Mouse (Mus musculus) CH12.LX (cell line): ENCODE results near the gene B4galt3. TPM values are rescaled to one million over a fixed set of nuclear protein-coding genes. Genes with fewer than 3 reads are reported as not detected.

Experiments
- DNase-seq: peaks from one replicate; pipeline ENCODE4 v3.0.0-alpha.2; 2013; ENCODE audit errors: extremely low read depth
- H3K27ac ChIP-seq: 2 replicates; pipeline ENCODE4 v1.5.1; 2012; ENCODE audit warnings: low read depth, mild to moderate bottlenecking, control low read depth, moderate library complexity; ENCODE audit not compliant: insufficient read depth
- H3K27me3 ChIP-seq: replicated peaks from 2 replicates; pipeline ENCODE3; 2012; ENCODE audit warnings: inconsistent platforms
- H3K36me3 ChIP-seq, 2 experiments: replicated peaks in 1 of 2; 2 replicates each; pipeline versions ENCODE3 to v1.6.1; 2012; ENCODE audit warnings: inconsistent platforms in 1 of 2, low read length in 1 of 2, mild to moderate bottlenecking in 1 of 2, mixed read lengths in 1 of 2, moderate library complexity in 1 of 2; ENCODE audit not compliant: control insufficient read depth in 1 of 2, insufficient read depth in 1 of 2
- H3K4me1 ChIP-seq, 2 experiments: 2 replicates each; pipeline ENCODE4 v1.6.1; 2012; ENCODE audit warnings: inconsistent platforms in 1 of 2, moderate library complexity in 1 of 2; ENCODE audit not compliant: insufficient read depth in 2 of 2, control insufficient read depth in 1 of 2
- H3K4me2 ChIP-seq: 2 replicates; pipeline ENCODE4 v1.6.1; 2012; ENCODE audit warnings: low read depth, mild to moderate bottlenecking, control low read depth; ENCODE audit not compliant: poor library complexity, insufficient read depth, severe bottlenecking
- H3K4me3 ChIP-seq, 3 experiments: fragments of 150-350 bp in 1 of 3; sonication (generic) in 1 of 3; replicated peaks in 1 of 3; 2 replicates each; pipeline versions ENCODE3 to v1.5.1; 2011 to 2012; ENCODE audit warnings: low read depth in 2 of 3, low read length in 2 of 3, mild to moderate bottlenecking in 2 of 3, moderate library complexity in 2 of 3, control low read depth in 1 of 3, improper control_type of control experiment in 1 of 3, inconsistent platforms in 1 of 3, mixed read lengths in 1 of 3; ENCODE audit not compliant: poor library complexity in 1 of 3
- H3K79me2 ChIP-seq: replicated peaks from 2 replicates; pipeline ENCODE4 v1.6.1; 2012; ENCODE audit warnings: mild to moderate bottlenecking, moderate library complexity; ENCODE audit not compliant: control insufficient read depth, poor library complexity, insufficient read depth, severe bottlenecking; ENCODE audit errors: extremely low read depth
- H3K9ac ChIP-seq: 2 replicates; pipeline ENCODE4 v1.6.1; 2012; ENCODE audit warnings: low read depth, mild to moderate bottlenecking, control low read depth, moderate library complexity; ENCODE audit not compliant: insufficient read depth
- H3K9me3 ChIP-seq: replicated peaks from 2 replicates; pipeline ENCODE3; 2012; ENCODE audit warnings: low read length, inconsistent platforms, mixed read lengths
- BHLHE40 ChIP-seq: IDR thresholded peaks from 2 replicates; pipeline ENCODE4 v1.6.1; 2011; ENCODE audit warnings: mild to moderate bottlenecking, low read depth, low read length, improper control_type of control experiment
- CHD2 ChIP-seq: IDR thresholded peaks from 2 replicates; pipeline ENCODE4 v1.6.1; 2011; ENCODE audit warnings: low read length, improper control_type of control experiment
- CTCF ChIP-seq, 2 experiments: IDR thresholded peaks in 1 of 2; conservative IDR thresholded peaks in 1 of 2; 2 replicates each; pipeline ENCODE4 v1.5.1; 2011 to 2012; ENCODE audit warnings: low read depth in 2 of 2, low read length in 2 of 2, improper control_type of control experiment in 1 of 2, inconsistent platforms in 1 of 2, mild to moderate bottlenecking in 1 of 2, moderate library complexity in 1 of 2
- E2F4 ChIP-seq: IDR thresholded peaks from 2 replicates; pipeline ENCODE4 v1.6.1; 2011; ENCODE audit warnings: low read depth, low read length, improper control_type of control experiment; ENCODE audit not compliant: insufficient replicate concordance
- ELF1 ChIP-seq: IDR thresholded peaks from 2 replicates; pipeline ENCODE4 v1.6.1; 2014; ENCODE audit warnings: low read depth, mild to moderate bottlenecking, inconsistent platforms, low read length, improper control_type of control experiment
- EP300 ChIP-seq: IDR thresholded peaks from 2 replicates; pipeline ENCODE4 v1.6.1; 2011; ENCODE audit warnings: low read length, improper control_type of control experiment
- ETS1 ChIP-seq: conservative IDR thresholded peaks from 2 replicates; pipeline ENCODE4 v1.6.1; 2012; ENCODE audit warnings: low read depth, mild to moderate bottlenecking, inconsistent platforms, low read length, improper control_type of control experiment, moderate library complexity
- GABPA ChIP-seq: IDR thresholded peaks from 2 replicates; pipeline ENCODE4 v1.6.1; 2012; ENCODE audit warnings: low read depth, low read length, improper control_type of control experiment, inconsistent platforms; ENCODE audit not compliant: insufficient replicate concordance
- IRF4 ChIP-seq: IDR thresholded peaks from 2 replicates; pipeline ENCODE4 v1.6.1; 2014; ENCODE audit warnings: low read depth, mild to moderate bottlenecking, inconsistent platforms, low read length, improper control_type of control experiment
- JUN ChIP-seq: IDR thresholded peaks from 2 replicates; pipeline ENCODE4 v1.6.1; 2011; ENCODE audit warnings: low read depth, mild to moderate bottlenecking, low read length, improper control_type of control experiment, moderate library complexity; ENCODE audit not compliant: insufficient read depth
- MXI1 ChIP-seq: IDR thresholded peaks from 2 replicates; pipeline ENCODE4 v1.6.1; 2011; ENCODE audit warnings: mild to moderate bottlenecking, low read depth, low read length, improper control_type of control experiment
- MYC ChIP-seq: IDR thresholded peaks from 2 replicates; pipeline ENCODE4 v1.6.1; 2011; ENCODE audit warnings: low read depth, mild to moderate bottlenecking, improper control_type of control experiment, low read length
- NRF1 ChIP-seq: IDR thresholded peaks from 2 replicates; pipeline ENCODE4 v1.6.1; 2014; ENCODE audit warnings: low read depth, mild to moderate bottlenecking, inconsistent platforms, low read length, improper control_type of control experiment, moderate library complexity
- POLR2A ChIP-seq: IDR thresholded peaks from 2 replicates; pipeline ENCODE4 v1.6.1; 2011; ENCODE audit warnings: low read depth, mild to moderate bottlenecking, improper control_type of control experiment, low read length
- POLR2AphosphoS2 ChIP-seq: IDR thresholded peaks from 2 replicates; pipeline ENCODE4 v1.6.1; 2011; ENCODE audit warnings: low read depth, low read length, improper control_type of control experiment
- RCOR1 ChIP-seq: conservative IDR thresholded peaks from 2 replicates; pipeline ENCODE4 v1.6.1; 2012; ENCODE audit warnings: low read depth, mild to moderate bottlenecking, inconsistent platforms, low read length, improper control_type of control experiment
- SMC3 ChIP-seq: IDR thresholded peaks from 2 replicates; pipeline ENCODE4 v1.6.1; 2011; ENCODE audit warnings: low read depth, low read length, improper control_type of control experiment
- TBP ChIP-seq: conservative IDR thresholded peaks from 2 replicates; pipeline ENCODE4 v1.6.1; 2011; ENCODE audit warnings: low read depth, low read length, improper control_type of control experiment
- USF2 ChIP-seq: conservative IDR thresholded peaks from 2 replicates; pipeline ENCODE4 v1.6.1; 2011; ENCODE audit warnings: low read depth, low read length, improper control_type of control experiment
- ZKSCAN1 ChIP-seq: IDR thresholded peaks from 2 replicates; pipeline ENCODE4 v1.6.1; 2012; ENCODE audit warnings: low read depth, inconsistent platforms, low read length, improper control_type of control experiment, borderline replicate concordance
- dilution Hi-C: fragments of 300-500 bp; cut with MboI; formaldehyde crosslinking; loops from 2 replicates; pipeline ENCODE4 v1.14.3; 2020; ENCODE audit warnings: low sequenced_read_pairs; ENCODE audit not compliant: extremely low pct_unique_long_range_greater_than_20kb, extremely low pct_ligation_motif_present
- in situ Hi-C: fragments of 300-500 bp; cut with MboI; formaldehyde crosslinking; loops from 3 replicates; pipeline ENCODE4 v1.14.3; 2019; ENCODE audit warnings: low sequenced_read_pairs, low pct_ligation_motif_present, low pct_unique_long_range_greater_than_20kb, mixed read lengths
- polyA plus RNA-seq: library from polyadenylated mRNA; unstranded; fragments of >175 nt; gene quantifications from 2 replicates; pipeline ENCODE4 v1.2.1, GENCODE M21; 2012; ENCODE audit warnings: low read depth; ENCODE audit not compliant: insufficient read length
- total RNA-seq, 2 experiments: library from RNA; depleted of rRNA; stranded (reverse); fragments of 300-350 nt in 1 of 2; fragments of >200 nt in 1 of 2; gene quantifications; 2 replicates each; pipeline ENCODE4 v1.2.3; 2012 to 2014

The B4galt3 gene
- total and polyA plus RNA-seq, 3 experiments, result 19.3 to 27.8 (median 23.1) TPM

- dilution Hi-C loops, result no loop called here
- Histone ChIP-seq H3K4me2 (no peak overlapping the region), H3K79me2 (0 out of 2 replicates have a peak, but pooled peaks cover 3% of the 10 kb centered on the region), H3K9me3 (no peaks in the 10 kb centered on the region), H3K27me3 (no peaks in the 10 kb centered on the region), H3K27ac (no peak overlapping the region), H3K4me1 (peaks cover 5 to 48% of the 10 kb centered on the region in 2 experiments; a peak in 3 of 4 replicates), H3K9ac (no peak overlapping the region), H3K4me3 (no peak overlapping the region), H3K36me3 (peaks cover 31 to 61% of the 10 kb centered on the region in 2 experiments)
- in situ Hi-C loops, result no loop called here
- DNase-seq, result no peak
- no peak for TF ChIP-seq ELF1
- TF ChIP-seq SMC3, result no peak
- no peak for TF ChIP-seq ZKSCAN1
- TF ChIP-seq, all 38 proteins: peak for 0
Observed at GRCm38 (mm10) chr1:171284491-171284890, 14.4 kb downstream of the B4galt3 start.

GRCm38 (mm10) chr1:171285096-171285892, 15.2 kb downstream of the B4galt3 start:
- Histone ChIP-seq H3K4me3 (no peak overlapping the region), H3K79me2 (0 out of 2 replicates have a peak, but pooled peaks cover 3% of the 10 kb centered on the region), H3K27ac (no peak overlapping the region), H3K36me3 (peaks cover 37 to 67% of the 10 kb centered on the region in 2 experiments), H3K9me3 (no peaks in the 10 kb centered on the region), H3K4me1 (peaks cover 5 to 40% of the 10 kb centered on the region in 2 experiments; a peak in 3 of 4 replicates), H3K9ac (no peak overlapping the region), H3K4me2 (no peak overlapping the region), H3K27me3 (no peaks in the 10 kb centered on the region)
- TF ChIP-seq MYC (no peak), MXI1 (no peak), ETS1 (no peak), BHLHE40 (no peak), TBP (no peak), E2F4 (no peak)
- DNase-seq, result no peak
- in situ Hi-C loops, result no loop called here
- dilution Hi-C loops, result no loop called here

- peak overlapping the region; percentile 76; the same call in 1 of the 2 replicates for H3K4me2 ChIP-seq
- dilution Hi-C loops, result no loop called here
- H3K9me3 ChIP-seq, result no peaks in the 10 kb centered on the region
- TF ChIP-seq USF2, result no peak
- no peak for TF ChIP-seq CHD2
- TF ChIP-seq CTCF (conservative IDR thresholded peaks at IDR 0.05 in 1 of 2, IDR thresholded peaks at IDR 0.05 in 1 of 2; ENCODE audit: low read depth in 2 of 2, low read length in 2 of 2), result no peak
- no peak for TF ChIP-seq MYC
- no peak for TF ChIP-seq EP300
- TF ChIP-seq POLR2A, result no peak
- TF ChIP-seq POLR2AphosphoS2, result no peak
- TF ChIP-seq MXI1, result no peak
- no peak for TF ChIP-seq GABPA
- no peak for TF ChIP-seq E2F4
- TF ChIP-seq ZKSCAN1, result no peak
- TF ChIP-seq JUN, result no peak
- no peak for TF ChIP-seq RCOR1
- no peak for TF ChIP-seq IRF4
- no peak for TF ChIP-seq NRF1
- TF ChIP-seq, all 38 proteins: peak for 0
- no peak overlapping the region for H3K9ac ChIP-seq
- H3K27me3 ChIP-seq, result no peaks in the 10 kb centered on the region
- H3K4me1 ChIP-seq, result peaks cover 5 to 39% of the 10 kb centered on the region in 2 experiments; a peak in 3 of 4 replicates
- no peak for DNase-seq
- peaks cover 8% of the 10 kb centered on the region for H3K79me2 ChIP-seq
- H3K4me3 ChIP-seq, result no peak overlapping the region
- in situ Hi-C loops, result no loop called here
- H3K27ac ChIP-seq, result no peak overlapping the region
- H3K36me3 ChIP-seq, result peaks cover 37 to 72% of the 10 kb centered on the region in 2 experiments
Observed at GRCm38 (mm10) chr1:171286517-171286916, 16.4 kb downstream of the B4galt3 start.
